In the genomic region with DNA sequence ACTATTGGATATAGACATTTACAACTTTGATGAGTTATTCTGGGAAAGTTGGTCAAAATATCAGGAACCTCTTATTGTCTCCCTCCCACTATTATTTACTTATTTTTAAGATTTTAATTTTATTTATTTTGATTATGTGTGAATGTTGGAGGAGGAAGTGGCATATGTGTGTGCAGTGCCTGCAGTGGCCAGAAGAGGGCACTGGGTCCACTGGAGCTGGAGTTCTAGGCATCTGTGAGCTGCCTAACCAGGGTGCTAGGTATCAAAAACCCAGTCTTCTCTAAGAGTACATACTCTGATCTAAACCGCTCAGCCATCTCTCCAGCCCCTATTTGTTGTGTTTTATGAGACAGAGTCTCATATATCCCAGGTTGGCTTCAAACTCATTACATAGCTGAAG, we compare ENCODE assay signal across 13 mouse cellular contexts. TPM values are rescaled to one million over a fixed set of nuclear protein-coding genes. Genes with fewer than 3 reads are reported as not detected.
A peak's percentile ranks its signal among the peaks of the same experiment; 100 is the strongest.
DNase-seq lines count a peak whose midpoint lies in the region; ATAC-seq and TF ChIP-seq lines count a peak whose summit lies in the region.
"Had no signal": no experiment of that assay in that cellular context is flagged by ENCODE, and none has a peak within 500 bp of the region (broad histone marks: within the 10 kb centered on the region; RNA-seq: fewer than 3 reads in every experiment).

No protein-coding gene starts in this region.

- 97% methylated on average over 1 of the region's 1 CpGs for WGBS in heart, postnatal 0 days
- 87% methylated on average over 1 of the region's 1 CpGs for WGBS in heart, embryonic 11.5 days (ENCODE audit: insufficient replicate concordance)

- H3K4me3 ChIP-seq in heart, postnatal 0 days (ENCODE audit: low read depth, low read length): no peak overlapping the region
- H3K4me3 ChIP-seq in heart, embryonic 11.5 days (ENCODE audit: low read depth, low read length): no peak overlapping the region

- H3K27ac ChIP-seq in heart, postnatal 0 days (ENCODE audit: low read depth): no peak overlapping the region
- H3K27ac ChIP-seq in heart, embryonic 11.5 days (ENCODE audit: low read depth, low read length): no peak overlapping the region

- H3K4me1 ChIP-seq in heart, postnatal 0 days (ENCODE audit: control insufficient read depth, insufficient read depth): no peaks in the 10 kb centered on the region
- H3K4me1 ChIP-seq in heart, embryonic 11.5 days (ENCODE audit: control insufficient read depth, insufficient read depth, low read length): peaks cover 8% of the 10 kb centered on the region; the same call in 1 of the 2 replicates

- H3K36me3 ChIP-seq in heart, postnatal 0 days (replicated peaks; ENCODE audit: control insufficient read depth, insufficient read depth, low read length): 0 out of 2 replicates have a peak, but pooled peaks cover 3% of the 10 kb centered on the region
- H3K36me3 ChIP-seq in heart, embryonic 11.5 days (ENCODE audit: control insufficient read depth, insufficient read depth, low read length): no peaks in the 10 kb centered on the region; the same call in 1 of the 2 replicates
- no peaks in the 10 kb centered on the region for H3K36me3 ChIP-seq in splenic B cell, adult 2 months (ENCODE audit: control insufficient read depth, insufficient read depth, low read length, poor library complexity, severe bottlenecking)

- H3K9ac ChIP-seq in heart, postnatal 0 days (replicated peaks; ENCODE audit: low read depth, low read length): no peak overlapping the region
- H3K9ac ChIP-seq in heart, embryonic 11.5 days (ENCODE audit: low read depth, low read length): no peak overlapping the region

- DNase-seq in heart, postnatal 0 days (ENCODE audit: low spot score): no peak
- peak; percentile 52 to 72 for DNase-seq in spleen, postnatal 4 days (ENCODE audit: low spot score in 2 of 2)
- no peak for DNase-seq in spleen, adult 12 weeks (ENCODE audit: low spot score)
- peak; percentile 70 for DNase-seq in ZHBTc4 (ENCODE audit: low read depth, low spot score)
- peak; percentile 52 for DNase-seq in splenic B cell, adult 2 months (ENCODE audit: low read depth, low spot score)
- DNase-seq in spleen, postnatal 36 days (ENCODE audit: low spot score in 2 of 2): no peak
- DNase-seq in right cerebral cortex, postnatal 36 days (ENCODE audit: low spot score in 2 of 2): no peak
- DNase-seq: kidney, adult 9 months; left cerebral cortex, postnatal 4 days had no signal

- H3K4me2 ChIP-seq in heart, postnatal 0 days (ENCODE audit: low read depth, low read length): no peak overlapping the region
- H3K4me2 ChIP-seq in heart, embryonic 11.5 days: no peak overlapping the region

- 0 out of 2 replicates have a peak, but pooled peaks cover 4% of the 10 kb centered on the region for H3K27me3 ChIP-seq in heart, postnatal 0 days (ENCODE audit: control insufficient read depth, insufficient read depth, low read length)
- H3K27me3 ChIP-seq in heart, embryonic 11.5 days (ENCODE audit: control insufficient read depth, insufficient read depth, low read length): peaks cover 4% of the 10 kb centered on the region
- H3K27me3 ChIP-seq in splenic B cell, adult 2 months (ENCODE audit: control insufficient read depth, insufficient read depth, low read length, poor library complexity, severe bottlenecking): no peaks in the 10 kb centered on the region

- TF ChIP-seq EP300 in heart, postnatal 0 days (IDR thresholded peaks at IDR 0.05; ENCODE audit: low read depth): no peak

- TF ChIP-seq CTCF in heart, postnatal 0 days (IDR thresholded peaks at IDR 0.05; ENCODE audit: low read depth): peak; percentile 9; the same call in 1 of the 2 replicates

- H3K9me3 ChIP-seq in heart, postnatal 0 days (replicated peaks; ENCODE audit: control insufficient read depth, low read length): no peaks in the 10 kb centered on the region
- no peaks in the 10 kb centered on the region for H3K9me3 ChIP-seq in heart, embryonic 11.5 days (replicated peaks; ENCODE audit: control insufficient read depth, low read length)

- ATAC-seq in heart, postnatal 0 days (ENCODE audit: insufficient read depth, low read depth): no peak
- ATAC-seq in heart, embryonic 11.5 days (replicated peaks; ENCODE audit: insufficient number of reproducible peaks, low FRiP score, low TSS enrichment): no peak

RNA-seq across cellular contexts. Expression of gene Mon1a, which starts 3.1 kb away (rescaled TPM):
- 12.1 and 16.4 TPM in 2 replicates for total RNA-seq in heart, postnatal 0 days (2014; rRNA removed; ENCODE audit: low replicate concordance)
- polyA plus RNA-seq in heart, postnatal 0 days (2015; fragmentation: Nextera tagmentation; extraction: Ambion mirVana): 9.9 TPM in 2 replicates
- 9.6 and 11.9 TPM in 2 replicates for polyA plus RNA-seq in heart, embryonic 11.5 days (2014; fragmentation: Nextera tagmentation; extraction: Ambion mirVana)

RNA-seq across cellular contexts. Expression of gene Mst1r, which starts 15.7 kb away (rescaled TPM):
- 1.8 and 20.1 TPM in 2 replicates for total RNA-seq in heart, postnatal 0 days (2014; rRNA removed; ENCODE audit: low replicate concordance)
- 0.74 and 1.2 TPM in 2 replicates for polyA plus RNA-seq in heart, postnatal 0 days (2015; fragmentation: Nextera tagmentation; extraction: Ambion mirVana)
- 1.3 and 1.6 TPM in 2 replicates for polyA plus RNA-seq in heart, embryonic 11.5 days (2014; fragmentation: Nextera tagmentation; extraction: Ambion mirVana)

RNA-seq across cellular contexts. Expression of gene Rbm6, which starts 18.0 kb away (rescaled TPM):
- 20.3 and 35.1 TPM in 2 replicates for total RNA-seq in heart, postnatal 0 days (2014; rRNA removed; ENCODE audit: low replicate concordance)
- polyA plus RNA-seq in heart, postnatal 0 days (2015; fragmentation: Nextera tagmentation; extraction: Ambion mirVana): 27.1 and 28.3 TPM in 2 replicates
- polyA plus RNA-seq in heart, embryonic 11.5 days (2014; fragmentation: Nextera tagmentation; extraction: Ambion mirVana): 46.0 and 51.3 TPM in 2 replicates

RNA-seq across cellular contexts. Expression of gene Actl11, which starts 37.2 kb away (rescaled TPM):
- total RNA-seq in heart, postnatal 0 days (2014; rRNA removed; ENCODE audit: low replicate concordance): not detected in 2 replicates
- not detected in 2 replicates for polyA plus RNA-seq in heart, postnatal 0 days (2015; fragmentation: Nextera tagmentation; extraction: Ambion mirVana)
- polyA plus RNA-seq in heart, embryonic 11.5 days (2014; fragmentation: Nextera tagmentation; extraction: Ambion mirVana): not detected in 2 replicates
- total RNA-seq: left cerebral cortex, postnatal 4 days; neutrophil, adult 5-6 weeks had no signal
- polyA plus RNA-seq: embryonic facial prominence, embryonic 11.5 days; heart, embryonic 16.5 days had no signal

RNA-seq across cellular contexts. Expression of gene Camkv, which starts 44.5 kb away (rescaled TPM):
- 0.15 TPM in 1 of 2 replicates, not detected in the other for total RNA-seq in heart, postnatal 0 days (2014; rRNA removed; ENCODE audit: low replicate concordance)
- 0.03 TPM in 1 of 2 replicates, not detected in the other for polyA plus RNA-seq in heart, postnatal 0 days (2015; fragmentation: Nextera tagmentation; extraction: Ambion mirVana)
- polyA plus RNA-seq in heart, embryonic 11.5 days (2014; fragmentation: Nextera tagmentation; extraction: Ambion mirVana): 0.46 and 0.70 TPM in 2 replicates
- total RNA-seq: neutrophil, adult 5-6 weeks had no signal

Comparison
In these comparisons a context has a peak if more than half of its experiments do, and no peak if none do; other contexts are left out.
1. DNase-seq: peak in spleen, postnatal 4 days (2 of 2), ZHBTc4 (single experiment) and splenic B cell, adult 2 months (single experiment); none in heart, postnatal 0 days (single experiment), spleen, adult 12 weeks (single experiment), spleen, postnatal 36 days (0 of 2) and right cerebral cortex, postnatal 36 days (0 of 2).